Mouse (Mus musculus) mouse trophoblast stem cell (cell line): ENCODE measurements at regions not wholly inside any gene's neighbourhood (a gene's known extent, or its start where the extent isn't known, plus 50 kb on each side); places are given as distances from the start of the nearest gene placed in this dataset.

Experiments used
- in situ Hi-C, 2 experiments: fragments of 300-500 bp; cut with MseI, MboI; formaldehyde crosslinking; loops; 2 replicates in 1 of 2; 3 replicates in 1 of 2; pipeline ENCODE4 v1.15.1; 2025

- in situ Hi-C loops, result no loop called here
These were observed 176.9 kb upstream of the Nampt start for GRCm38 (mm10) chr12:32642493-32642892.

DNA sequence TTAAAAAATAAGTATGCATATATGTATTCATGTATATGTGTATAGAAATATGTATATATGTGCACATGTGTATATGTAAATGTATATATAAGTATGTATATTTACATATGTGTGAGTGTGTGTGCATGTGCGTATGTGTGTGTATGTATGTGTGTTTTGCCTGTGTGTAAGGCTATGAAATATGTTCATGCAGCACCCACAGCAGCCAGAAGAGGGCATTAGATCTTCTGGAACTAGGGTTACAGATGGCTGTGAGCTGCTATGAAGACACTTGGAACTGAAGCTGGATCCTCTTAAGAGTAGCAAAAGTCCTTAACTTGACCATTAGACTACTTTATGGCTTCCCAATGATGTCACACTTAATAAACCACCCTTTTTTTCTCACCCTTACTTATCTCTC is 166.2 kb upstream of the Nampt start:
- in situ Hi-C loops, result no loop called here

GRCm38 (mm10) chr12:32656194-32656593 is 163.2 kb upstream of the Nampt start:
- in situ Hi-C loops, result no loop called here

DNA sequence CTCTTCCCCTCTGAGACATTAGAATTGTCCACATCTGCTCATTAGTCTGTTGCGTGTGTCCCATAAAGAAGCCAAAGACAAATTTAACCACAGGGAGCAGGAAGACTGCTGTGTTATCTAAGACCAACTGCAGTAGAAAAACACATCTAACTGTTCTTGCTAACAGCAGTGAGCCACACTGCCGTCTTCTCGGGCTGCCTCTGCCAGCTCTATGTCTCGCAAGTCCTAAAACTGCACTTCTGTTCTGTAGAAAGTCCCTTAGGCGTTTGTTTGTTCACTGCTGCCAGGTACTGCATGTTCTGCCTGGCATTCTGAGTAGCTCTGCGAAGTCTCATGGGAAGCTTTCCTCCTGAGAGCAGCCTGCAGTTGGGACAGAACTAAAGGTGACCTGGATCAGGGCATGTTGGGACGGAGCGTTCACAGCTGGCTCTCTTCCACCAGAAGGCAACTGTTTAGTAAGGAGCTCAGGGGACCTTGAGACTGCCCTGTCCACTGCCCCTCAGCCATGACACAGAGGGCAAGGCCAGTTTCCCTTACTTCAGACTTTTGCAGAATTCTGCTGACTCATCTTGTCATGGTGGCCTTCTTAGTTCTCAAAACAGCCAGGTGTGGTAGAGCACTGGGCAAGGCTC is 157.4 kb upstream of the Nampt start:
- in situ Hi-C loops, result no loop called here

- in situ Hi-C loops, result no loop called here
These were observed 153.3 kb upstream of the Nampt start for GRCm38 (mm10) chr12:32666040-32666439.

DNA sequence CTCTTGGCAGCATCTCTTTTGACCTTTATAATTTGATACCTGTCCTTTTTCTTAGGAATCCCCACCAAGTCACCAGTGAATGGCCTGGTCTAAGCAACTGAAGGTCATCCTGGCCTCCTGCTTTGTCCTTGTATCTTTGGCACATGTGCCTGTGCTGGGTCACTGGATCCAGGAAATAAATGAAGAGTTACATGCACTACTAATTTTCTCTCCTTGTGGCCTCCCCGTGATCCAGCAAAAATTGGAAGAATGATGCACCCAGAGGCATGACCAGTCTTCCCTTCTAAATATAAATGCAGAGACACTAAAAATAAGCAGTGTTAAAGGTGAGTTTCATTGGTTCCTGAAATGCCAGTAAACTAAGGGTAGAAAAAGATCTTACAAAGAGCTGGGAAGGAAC is 141.4 kb upstream of the Nampt start:
- in situ Hi-C loops, result no loop called here

GRCm38 (mm10) chr12:32678756-32679155 is 140.6 kb upstream of the Nampt start:
- in situ Hi-C loops, result no loop called here

DNA sequence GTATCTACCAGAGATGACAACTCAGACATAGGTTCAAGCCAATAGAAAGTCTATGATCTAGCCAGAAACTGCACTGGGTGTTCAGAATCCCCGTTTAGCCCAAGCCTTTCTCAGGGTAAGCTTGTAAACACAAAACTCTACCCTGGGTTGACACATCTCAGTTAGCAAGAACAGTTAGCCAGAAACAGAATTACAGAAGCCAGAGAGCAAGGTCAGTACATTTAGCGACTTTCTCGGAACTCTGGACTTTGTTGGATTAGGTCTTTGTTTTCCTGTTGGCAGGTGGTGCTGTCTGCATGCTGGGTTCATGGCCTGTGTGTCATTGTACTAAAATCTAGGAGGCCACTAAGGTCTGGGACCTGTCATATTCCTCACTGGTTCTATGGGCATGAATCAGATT is 137.4 kb upstream of the Nampt start:
- in situ Hi-C loops, result no loop called here

- in situ Hi-C loops, result no loop called here
These were observed 136.0 kb upstream of the Nampt start for GRCm38 (mm10) chr12:32683375-32683774.

DNA sequence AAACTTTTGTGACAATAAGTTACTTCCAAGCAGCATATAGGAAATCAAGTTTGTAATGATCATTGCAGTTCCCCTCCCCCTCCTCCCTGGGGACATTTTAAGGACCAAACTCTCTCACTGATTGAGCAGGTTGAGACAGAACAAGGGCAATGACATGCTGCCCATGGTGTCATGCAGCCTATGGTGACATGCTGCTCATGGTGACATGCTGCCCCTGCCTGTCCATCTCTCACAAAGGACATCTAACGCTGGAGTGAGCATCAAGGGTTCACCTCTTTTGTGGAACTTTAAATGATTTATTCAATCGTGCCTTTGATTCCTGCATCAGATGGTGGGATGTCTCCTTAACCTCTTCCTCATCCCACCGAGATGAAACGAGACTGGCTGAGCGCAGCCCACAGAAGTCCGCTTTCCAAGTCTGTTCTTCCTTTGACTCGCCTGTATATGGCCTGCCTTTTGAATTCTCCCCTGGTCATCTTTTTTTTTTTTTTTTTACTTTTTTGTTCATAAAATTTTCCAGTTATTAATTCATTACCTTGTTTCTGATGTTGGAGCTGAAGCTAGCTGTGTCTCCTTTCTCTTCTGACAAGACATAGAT is 133.5 kb upstream of the Nampt start:
- in situ Hi-C loops, result no loop called here

DNA sequence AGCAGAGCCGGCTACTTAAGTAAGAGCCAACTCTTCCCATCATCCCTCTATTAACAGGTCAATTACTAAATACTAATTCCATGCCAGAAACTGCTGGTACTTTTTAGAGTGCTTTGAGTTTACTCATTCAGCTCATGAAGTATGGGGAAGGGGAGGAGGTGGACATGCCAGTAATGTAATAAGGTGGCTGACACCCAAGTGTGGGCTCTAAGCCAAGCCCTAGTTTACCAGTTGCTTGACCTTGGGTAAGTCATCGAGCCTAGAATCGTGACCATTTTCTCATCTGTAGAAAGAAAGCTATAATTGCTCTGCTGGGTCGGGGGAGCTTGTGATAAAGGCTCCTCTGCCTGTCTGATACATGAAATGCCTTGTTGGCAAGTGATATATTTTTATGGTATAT is 130.0 kb upstream of the Nampt start:
- in situ Hi-C loops, result no loop called here

- in situ Hi-C loops, result no loop called here
These were observed 129.2 kb upstream of the Nampt start for GRCm38 (mm10) chr12:32690096-32690495.

- in situ Hi-C loops, result no loop called here
These were observed 127.1 kb upstream of the Nampt start for GRCm38 (mm10) chr12:32692081-32692819.

DNA sequence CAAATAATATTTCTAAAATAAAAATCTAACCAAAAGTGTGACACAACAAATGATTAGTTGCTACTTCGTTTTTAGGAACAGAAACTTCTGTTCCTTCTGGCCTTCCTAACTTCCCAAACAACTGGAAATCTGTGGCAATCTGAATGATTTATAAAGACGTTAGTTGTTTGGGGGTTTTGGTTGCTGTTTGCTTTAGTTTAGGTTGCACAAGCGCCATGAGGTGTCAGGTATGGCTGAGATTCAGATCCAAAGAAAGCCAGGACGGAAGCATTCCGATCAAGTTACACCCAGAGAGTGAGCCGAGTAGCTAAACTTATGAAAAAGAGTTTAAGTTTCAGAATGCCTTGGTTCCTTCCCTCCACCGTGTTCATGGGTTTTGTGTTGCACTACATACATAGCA is 126.4 kb upstream of the Nampt start:
- in situ Hi-C loops, result no loop called here

DNA sequence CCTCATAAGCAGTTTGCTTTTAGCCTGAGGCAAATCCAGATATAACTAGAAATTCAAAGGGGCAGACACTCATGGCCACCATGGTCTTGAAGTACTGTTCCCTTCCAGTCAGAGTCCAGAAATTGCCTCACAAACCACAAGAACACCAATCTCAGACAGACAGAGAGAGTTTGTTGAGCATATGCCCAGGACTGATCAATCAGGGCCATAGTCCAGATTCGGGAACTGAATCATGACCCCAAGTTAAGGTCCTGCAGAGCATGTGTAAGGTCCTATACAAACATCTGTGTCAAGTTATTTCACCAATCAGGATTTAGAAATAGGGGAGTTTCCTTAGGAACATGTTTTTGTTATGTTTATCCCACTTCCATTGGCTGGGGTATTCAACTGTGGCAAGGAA is 125.7 kb upstream of the Nampt start:
- in situ Hi-C loops, result no loop called here

GRCm38 (mm10) chr12:32696832-32697231 is 122.5 kb upstream of the Nampt start:
- in situ Hi-C loops, result no loop called here

DNA sequence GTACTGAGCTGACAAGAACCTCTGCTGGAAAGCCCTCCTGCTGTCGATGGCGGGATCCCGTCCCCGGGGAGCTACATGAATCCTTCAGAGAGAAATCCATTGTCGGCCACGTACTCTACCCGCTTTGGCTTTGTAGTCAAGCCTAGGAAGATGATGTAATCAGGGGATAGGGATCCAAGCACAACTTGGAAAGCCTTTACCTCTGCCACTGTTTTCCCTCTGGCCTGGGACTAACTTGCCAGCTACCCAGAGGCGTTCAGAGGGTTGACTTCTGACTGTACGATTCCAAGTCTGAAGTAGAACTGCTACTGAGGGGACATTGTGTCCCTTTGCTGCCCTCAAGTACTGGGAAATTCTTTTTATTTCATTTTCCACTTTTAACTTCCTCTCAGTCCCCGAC is 110.2 kb upstream of the Nampt start:
- in situ Hi-C loops, result no loop called here

- in situ Hi-C loops, result no loop called here
These were observed 102.0 kb upstream of the Nampt start for GRCm38 (mm10) chr12:32717129-32717921.

GRCm38 (mm10) chr12:32719203-32719602 is 100.1 kb upstream of the Nampt start:
- in situ Hi-C loops, result no loop called here

GRCm38 (mm10) chr12:32724451-32725188 is 94.7 kb upstream of the Nampt start:
- in situ Hi-C loops, result no loop called here

DNA sequence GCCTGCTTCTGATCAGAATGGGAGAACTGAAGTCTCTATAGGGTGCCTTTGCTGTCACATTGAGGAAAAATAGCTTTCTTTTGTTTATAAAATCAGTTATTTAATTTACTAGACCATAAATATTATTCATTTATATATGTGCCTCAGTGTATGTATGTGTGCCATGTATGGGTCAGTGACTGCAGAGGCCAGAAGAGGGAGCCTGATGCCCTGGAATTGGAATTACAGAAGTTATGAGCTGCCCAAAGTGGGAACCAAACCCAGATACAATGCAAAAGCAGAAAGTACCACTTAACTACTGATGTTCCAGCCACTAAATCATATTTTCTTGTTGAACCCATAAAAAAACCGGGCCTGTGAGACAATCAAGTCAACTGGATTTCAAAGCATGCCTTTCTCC is 91.8 kb upstream of the Nampt start:
- in situ Hi-C loops, result no loop called here

DNA sequence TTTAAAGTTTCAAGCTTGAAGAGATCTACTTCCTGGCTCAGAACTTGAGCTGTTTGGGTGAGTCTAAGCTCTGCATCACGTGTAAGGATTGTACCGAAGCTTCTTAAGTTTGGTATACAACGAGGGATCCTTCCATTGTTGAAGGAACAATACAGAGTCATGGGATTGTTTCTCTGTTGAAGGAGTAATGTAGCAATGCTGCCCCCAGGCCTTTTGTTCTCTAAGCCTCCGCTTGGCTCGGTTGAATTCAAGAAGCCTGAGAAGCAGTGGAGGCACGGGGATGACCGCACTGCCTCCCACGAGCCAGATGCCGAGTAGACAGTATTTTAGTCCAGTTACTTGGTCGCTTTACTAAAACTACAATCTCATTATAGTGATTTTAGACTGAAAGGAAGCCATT is 90.9 kb upstream of the Nampt start:
- in situ Hi-C loops, result no loop called here
